Mouse (Mus musculus): Measurements from ENCODE around the gene Olfr639. TPM values are rescaled to one million over a fixed set of nuclear protein-coding genes. Genes with fewer than 3 reads are reported as not detected.

Gene Olfr639
- not detected in 2 replicates for polyA plus RNA-seq (2015; fragmentation: Nextera tagmentation; extraction: Ambion mirVana)

DNA sequence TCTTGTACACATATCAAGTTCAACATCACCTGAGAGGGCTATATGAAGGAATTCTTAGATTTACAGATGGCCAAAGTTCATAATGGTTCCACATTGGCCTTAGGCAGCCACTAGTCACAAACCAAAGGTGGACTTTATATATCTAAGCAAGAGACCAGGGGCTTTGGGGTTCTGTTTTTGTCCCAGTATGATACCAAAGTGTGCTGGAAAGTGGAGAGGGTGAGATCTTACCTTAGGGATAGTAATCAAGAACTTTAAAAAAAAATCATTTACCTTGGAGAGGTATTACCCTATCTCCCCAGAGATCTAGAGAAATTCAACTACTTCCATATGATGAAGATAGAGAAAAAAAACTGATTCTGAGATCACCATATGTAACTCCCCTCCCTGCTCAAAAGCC is at the start of gene Olfr639:
TSS of gene Olfr639 (minus strand) at position 101 of the 400 bp plus-strand sequence.
- Histone ChIP-seq H3K4me1 (replicated peaks) (no peaks in the 10 kb centered on the region), H3K36me3 (no peaks in the 10 kb centered on the region), H3K9me3 (replicated peaks) (no peaks in the 10 kb centered on the region), H3K4me3 (replicated peaks) (no peak within 1 kb of the TSS), H3K27me3 (no peaks in the 10 kb centered on the region), H3K4me2 (no peak within 1 kb of the TSS), H3K27ac (no peak within 1 kb of the TSS), H3K9ac (no peak within 1 kb of the TSS)
- DNase-seq (no peak), ATAC-seq (ENCODE audit: low read depth) (no peak)

DNA sequence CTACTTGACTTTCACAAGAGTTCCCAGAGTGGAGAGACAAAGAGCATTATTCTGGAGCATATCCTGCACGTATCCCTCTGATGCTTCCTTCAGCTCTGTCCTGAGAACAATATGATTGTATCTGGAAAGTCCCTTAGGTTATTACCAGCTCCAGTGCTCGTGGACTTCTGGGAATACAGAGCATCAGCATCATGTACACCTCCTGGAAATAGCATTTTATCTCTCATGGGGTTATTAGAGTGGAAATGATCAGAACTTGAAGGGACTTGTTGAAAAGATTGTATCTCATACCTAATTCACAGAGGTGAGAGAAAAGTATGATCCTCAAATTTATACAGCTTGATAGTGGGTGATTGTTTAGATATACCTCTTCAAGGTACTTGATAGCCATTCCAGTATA is 44.2 kb upstream of the Olfr639 start, which contains the start of gene 4930516K23Rik:
TSS of gene 4930516K23Rik (minus strand) at position 101 of the 400 bp plus-strand sequence.
- Histone ChIP-seq H3K4me3 (replicated peaks) (no peak within 1 kb of the TSS), H3K9me3 (replicated peaks) (no peaks in the 10 kb centered on the region), H3K27me3 (no peaks in the 10 kb centered on the region), H3K4me2 (no peak within 1 kb of the TSS), H3K36me3 (no peaks in the 10 kb centered on the region), H3K27ac (no peak within 1 kb of the TSS), H3K4me1 (replicated peaks) (no peaks in the 10 kb centered on the region), H3K9ac (no peak within 1 kb of the TSS)
- ATAC-seq (ENCODE audit: low read depth) (no peak), DNase-seq (no peak)
- WGBS (ENCODE audit: insufficient replicate concordance) = 36% methylated on average over 2 of the region's 2 CpGs

DNA sequence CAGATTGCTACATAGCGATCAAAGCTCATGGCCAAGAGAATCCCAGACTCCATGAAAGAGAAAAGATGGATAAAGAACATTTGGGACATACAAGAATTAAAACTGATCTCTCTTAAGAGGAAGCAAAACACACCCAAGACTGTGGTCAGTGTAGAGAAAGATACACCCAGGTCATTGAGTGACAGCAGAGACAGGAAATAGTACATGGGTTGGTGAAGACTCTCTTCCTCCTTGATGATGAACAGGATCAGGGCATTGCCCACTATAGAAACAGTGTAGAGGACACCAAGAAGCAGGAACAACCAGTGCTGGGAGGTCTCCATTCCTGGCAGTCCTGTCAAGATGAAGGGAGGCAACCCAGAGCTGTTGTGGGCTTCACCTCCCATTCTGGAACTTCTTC is 42.1 kb upstream of the Olfr639 start:
- 62% methylated on average over 1 of the region's 1 CpGs for WGBS (ENCODE audit: insufficient replicate concordance)

DNA sequence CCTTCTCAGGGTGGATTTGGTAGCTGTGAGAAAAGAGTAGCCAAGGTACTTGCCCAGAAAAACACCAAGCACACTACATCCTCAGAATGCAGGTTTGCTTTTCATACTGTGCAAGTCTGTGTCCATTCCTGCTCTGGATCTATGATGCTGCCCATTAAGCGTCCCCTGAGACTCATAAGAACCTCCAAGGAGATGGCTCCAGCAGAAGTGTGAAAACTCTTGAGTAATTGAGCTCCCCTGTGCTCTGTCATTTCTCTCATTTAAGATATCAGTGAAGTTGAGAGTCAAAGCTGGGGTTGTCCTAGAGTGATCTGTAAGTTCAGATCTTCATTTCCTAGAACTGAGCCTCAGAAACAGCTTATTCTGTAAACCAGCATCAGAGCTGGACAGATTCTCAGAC is 35.5 kb upstream of the Olfr639 start, which contains the start of gene Olfr642:
TSS of gene Olfr642 (minus strand) at position 101 of the 400 bp plus-strand sequence.
- Histone ChIP-seq H3K4me1 (replicated peaks) (no peaks in the 10 kb centered on the region), H3K27me3 (no peaks in the 10 kb centered on the region), H3K9ac (no peak within 1 kb of the TSS), H3K27ac (no peak within 1 kb of the TSS), H3K4me3 (replicated peaks) (no peak within 1 kb of the TSS), H3K9me3 (replicated peaks) (no peaks in the 10 kb centered on the region), H3K4me2 (no peak within 1 kb of the TSS), H3K36me3 (no peaks in the 10 kb centered on the region)
- no peak for ATAC-seq (ENCODE audit: low read depth)
- DNase-seq = no peak
- WGBS (ENCODE audit: insufficient replicate concordance) = 39% methylated on average over 1 of the region's 1 CpGs

More for the DNA sequence above, 42.1 kb upstream of the Olfr639 start:
- Histone ChIP-seq H3K9ac (no peak overlapping the region), H3K27me3 (no peaks in the 10 kb centered on the region), H3K9me3 (replicated peaks) (no peaks in the 10 kb centered on the region), H3K4me2 (no peak overlapping the region), H3K27ac (no peak overlapping the region), H3K4me3 (replicated peaks) (no peak overlapping the region), H3K4me1 (replicated peaks) (no peaks in the 10 kb centered on the region), H3K36me3 (no peaks in the 10 kb centered on the region)
- DNase-seq = no peak
- no peak for ATAC-seq (ENCODE audit: low read depth)

DNA sequence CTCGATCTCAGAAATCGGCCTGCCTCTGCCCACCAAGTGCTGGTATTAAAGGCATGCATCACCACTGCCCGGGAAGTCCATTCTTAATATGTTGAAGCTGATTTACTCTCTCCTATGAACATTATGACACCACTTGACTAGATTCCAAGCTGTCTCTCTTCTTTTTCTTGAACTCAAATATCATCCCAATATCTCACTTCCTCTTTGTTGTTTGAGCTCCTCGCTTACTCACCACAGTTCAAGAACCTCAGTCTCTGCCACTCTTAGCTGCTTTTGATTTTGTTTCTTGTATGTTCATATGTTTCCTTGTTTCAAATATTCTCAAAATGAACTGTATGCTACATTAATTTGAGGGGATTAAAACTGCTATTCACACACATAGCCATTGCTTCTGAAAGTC is 33.6 kb upstream of the Olfr639 start:
- Histone ChIP-seq H3K9me3 (replicated peaks) (no peaks in the 10 kb centered on the region), H3K27me3 (no peaks in the 10 kb centered on the region), H3K4me2 (no peak overlapping the region), H3K9ac (no peak overlapping the region), H3K36me3 (no peaks in the 10 kb centered on the region), H3K4me1 (replicated peaks) (no peaks in the 10 kb centered on the region), H3K4me3 (replicated peaks) (no peak overlapping the region), H3K27ac (no peak overlapping the region)
- 57% methylated on average over 4 of the region's 4 CpGs for WGBS (ENCODE audit: insufficient replicate concordance)
- ATAC-seq (ENCODE audit: low read depth) = no peak
- no peak for DNase-seq

DNA sequence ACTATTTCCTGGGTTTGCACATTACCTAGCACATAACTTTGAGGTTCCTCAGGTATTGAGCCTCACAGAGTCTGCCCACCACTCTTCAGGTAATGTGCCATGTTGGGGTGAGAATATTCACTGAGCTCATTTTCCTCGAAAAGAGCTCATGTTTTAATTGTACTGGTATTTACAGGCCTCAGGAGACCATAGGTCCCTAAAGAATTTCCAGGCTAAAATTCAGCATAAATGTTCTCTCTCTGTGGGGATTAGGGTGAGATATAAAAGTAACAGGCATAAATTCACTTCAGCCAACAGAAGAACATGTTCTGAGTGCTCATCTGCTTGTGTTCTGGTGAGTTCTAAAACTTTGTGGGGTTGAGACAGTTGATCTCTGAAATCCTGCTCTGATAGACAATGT is 18.0 kb upstream of the Olfr639 start, which contains the start of gene Olfr641:
TSS of gene Olfr641 (plus strand) at position 301 of the 400 bp plus-strand sequence.
- no peak for DNase-seq
- no peaks in the 10 kb centered on the region for H3K4me1 ChIP-seq (replicated peaks)
- H3K27me3 ChIP-seq = no peaks in the 10 kb centered on the region
- H3K4me3 ChIP-seq (replicated peaks) = no peak within 1 kb of the TSS
- H3K9ac ChIP-seq = no peak within 1 kb of the TSS
- 36% methylated on average over 1 of the region's 1 CpGs for WGBS (ENCODE audit: insufficient replicate concordance)
- H3K27ac ChIP-seq = no peak within 1 kb of the TSS
- no peak within 1 kb of the TSS for H3K4me2 ChIP-seq
- no peaks in the 10 kb centered on the region for H3K9me3 ChIP-seq (replicated peaks)
- H3K36me3 ChIP-seq = no peaks in the 10 kb centered on the region
- no peak for ATAC-seq (ENCODE audit: low read depth)

DNA sequence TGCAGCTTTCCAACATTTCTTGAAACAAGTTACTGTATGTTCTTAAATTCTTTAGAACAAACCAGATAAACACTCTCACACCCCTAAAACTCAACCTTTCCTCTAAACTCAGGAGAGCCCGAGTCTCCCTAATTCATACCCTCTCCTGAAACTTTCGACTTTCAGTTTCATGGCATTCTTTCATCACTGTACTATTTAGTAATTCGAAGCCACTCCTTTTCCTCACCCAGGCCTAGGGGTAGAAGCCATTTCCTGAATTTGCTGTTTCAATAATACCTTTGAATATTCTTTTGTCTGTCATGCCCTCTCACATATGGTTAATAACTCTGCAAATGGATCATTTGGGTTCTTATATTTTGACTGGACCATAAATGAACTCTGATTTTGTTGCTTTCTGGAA is 9.9 kb upstream of the Olfr639 start:
- ATAC-seq (ENCODE audit: low read depth) = no peak
- no peaks in the 10 kb centered on the region for H3K4me1 ChIP-seq (replicated peaks)
- 59% methylated on average over 3 of the region's 3 CpGs for WGBS (ENCODE audit: insufficient replicate concordance)
- no peak overlapping the region for H3K4me2 ChIP-seq
- H3K27me3 ChIP-seq = no peaks in the 10 kb centered on the region
- no peaks in the 10 kb centered on the region for H3K36me3 ChIP-seq
- H3K27ac ChIP-seq = no peak overlapping the region
- no peak for DNase-seq
- no peak overlapping the region for H3K4me3 ChIP-seq (replicated peaks)
- no peak overlapping the region for H3K9ac ChIP-seq
- H3K9me3 ChIP-seq (replicated peaks) = no peaks in the 10 kb centered on the region

DNA sequence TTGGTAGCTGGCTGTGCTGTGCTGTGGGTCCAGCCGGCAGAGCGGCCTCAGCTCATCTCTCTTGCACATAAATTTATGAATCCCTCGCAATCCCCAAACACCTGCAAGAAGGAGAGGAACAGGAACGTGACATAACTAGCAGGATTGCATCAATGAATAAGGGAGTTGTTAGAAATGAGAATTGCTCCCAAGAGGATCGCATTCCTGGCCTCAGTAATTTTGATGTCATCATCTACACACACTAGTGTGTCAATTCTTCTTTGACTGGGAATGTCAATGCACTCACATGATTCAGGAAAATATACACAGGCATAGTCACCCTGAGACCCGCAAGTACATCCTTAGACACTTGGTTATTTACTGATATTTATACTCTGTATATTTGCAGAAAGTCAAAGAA is 8.4 kb upstream of the Olfr639 start, which contains the start of gene Olfr640:
TSS of gene Olfr640 (minus strand) at position 101 of the 400 bp plus-strand sequence.
- Histone ChIP-seq H3K9ac (no peak within 1 kb of the TSS), H3K27me3 (no peaks in the 10 kb centered on the region), H3K9me3 (replicated peaks) (no peaks in the 10 kb centered on the region), H3K4me1 (replicated peaks) (no peaks in the 10 kb centered on the region), H3K4me3 (replicated peaks) (no peak within 1 kb of the TSS), H3K36me3 (no peaks in the 10 kb centered on the region), H3K27ac (no peak within 1 kb of the TSS), H3K4me2 (no peak within 1 kb of the TSS)
- WGBS (ENCODE audit: insufficient replicate concordance) = 60% methylated on average over 6 of the region's 6 CpGs
- DNase-seq (no peak), ATAC-seq (ENCODE audit: low read depth) (no peak)

DNA sequence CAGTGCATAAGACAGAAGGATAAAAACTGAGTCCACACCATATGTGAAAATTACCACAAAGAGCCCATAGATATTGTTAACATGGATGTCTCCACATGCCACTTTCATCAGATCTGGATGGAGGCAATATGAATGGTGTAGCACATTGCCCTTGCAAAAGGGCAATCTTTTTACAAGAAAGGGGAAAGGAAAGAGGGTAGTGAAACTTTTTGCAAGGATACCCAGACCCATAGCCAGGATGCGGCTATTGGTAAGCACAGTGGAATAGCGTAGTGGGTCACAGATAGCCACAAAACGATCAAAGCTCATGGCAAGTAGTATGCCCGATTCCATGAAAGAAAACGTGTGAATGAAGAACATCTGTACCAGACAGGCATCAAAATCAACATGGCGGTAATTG is 4.5 kb upstream of the Olfr639 start:
- Histone ChIP-seq H3K4me2 (no peak overlapping the region), H3K4me1 (replicated peaks) (no peaks in the 10 kb centered on the region), H3K27me3 (no peaks in the 10 kb centered on the region), H3K27ac (no peak overlapping the region), H3K9me3 (replicated peaks) (no peaks in the 10 kb centered on the region), H3K9ac (no peak overlapping the region), H3K36me3 (no peaks in the 10 kb centered on the region), H3K4me3 (replicated peaks) (no peak overlapping the region)
- ATAC-seq (ENCODE audit: low read depth) (no peak), DNase-seq (no peak)
- 74% methylated on average over 6 of the region's 6 CpGs for WGBS (ENCODE audit: insufficient replicate concordance)

DNA sequence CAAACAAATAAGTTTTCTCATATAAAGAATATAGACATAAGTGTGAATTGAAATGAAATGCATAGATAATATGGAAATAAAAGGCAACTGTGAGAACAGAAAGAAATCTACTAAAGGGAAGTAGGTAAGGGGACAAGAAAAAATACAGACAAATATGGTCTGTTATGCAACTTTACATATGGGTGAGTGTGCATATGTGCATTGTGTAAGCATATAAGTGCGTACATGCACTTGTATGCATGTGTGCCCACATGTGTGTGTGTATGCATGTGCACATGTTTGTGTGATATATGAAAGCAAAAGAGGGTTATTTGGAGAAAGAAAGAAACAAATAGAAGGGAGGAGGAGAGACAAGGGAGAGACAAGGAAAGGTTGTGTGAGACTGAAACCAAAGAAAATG is 1.9 kb upstream of the Olfr639 start:
- no peaks in the 10 kb centered on the region for H3K9me3 ChIP-seq (replicated peaks)
- 55% methylated on average over 1 of the region's 1 CpGs for WGBS (ENCODE audit: insufficient replicate concordance)
- H3K27me3 ChIP-seq = no peaks in the 10 kb centered on the region
- H3K4me1 ChIP-seq (replicated peaks) = no peaks in the 10 kb centered on the region
- DNase-seq (no peak), ATAC-seq (ENCODE audit: low read depth) (no peak)
- no peaks in the 10 kb centered on the region for H3K36me3 ChIP-seq
- no peak overlapping the region for H3K27ac ChIP-seq
- H3K9ac ChIP-seq = no peak overlapping the region
- H3K4me2 ChIP-seq = no peak overlapping the region
- no peak overlapping the region for H3K4me3 ChIP-seq (replicated peaks)

DNA sequence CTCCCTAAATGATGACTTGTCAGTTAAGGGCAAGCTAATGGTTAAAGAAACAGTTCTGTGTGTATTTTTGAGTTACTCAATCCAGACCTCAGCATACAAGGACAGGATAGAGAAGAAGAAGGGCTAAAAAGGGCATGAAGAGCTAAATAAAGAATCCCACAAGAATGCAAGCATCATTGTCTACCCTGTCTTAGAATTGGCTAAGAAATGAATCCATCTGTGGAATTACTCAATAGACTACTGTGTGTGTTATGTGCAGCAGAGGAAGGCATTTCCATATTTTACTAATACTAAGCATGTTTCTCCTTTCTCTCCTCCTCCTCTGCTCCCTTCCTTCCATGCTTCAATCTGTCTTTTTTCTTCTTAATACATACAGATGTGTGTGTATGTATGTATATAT is 18.0 kb downstream of the Olfr639 start:
- no peaks in the 10 kb centered on the region for H3K9me3 ChIP-seq (replicated peaks)
- ATAC-seq (ENCODE audit: low read depth) (no peak), DNase-seq (no peak)
- no peak overlapping the region for H3K4me3 ChIP-seq (replicated peaks)
- H3K4me1 ChIP-seq (replicated peaks) = no peaks in the 10 kb centered on the region
- H3K27ac ChIP-seq = no peak overlapping the region
- no peak overlapping the region for H3K4me2 ChIP-seq
- H3K27me3 ChIP-seq = no peaks in the 10 kb centered on the region
- no peaks in the 10 kb centered on the region for H3K36me3 ChIP-seq
- H3K9ac ChIP-seq = no peak overlapping the region

DNA sequence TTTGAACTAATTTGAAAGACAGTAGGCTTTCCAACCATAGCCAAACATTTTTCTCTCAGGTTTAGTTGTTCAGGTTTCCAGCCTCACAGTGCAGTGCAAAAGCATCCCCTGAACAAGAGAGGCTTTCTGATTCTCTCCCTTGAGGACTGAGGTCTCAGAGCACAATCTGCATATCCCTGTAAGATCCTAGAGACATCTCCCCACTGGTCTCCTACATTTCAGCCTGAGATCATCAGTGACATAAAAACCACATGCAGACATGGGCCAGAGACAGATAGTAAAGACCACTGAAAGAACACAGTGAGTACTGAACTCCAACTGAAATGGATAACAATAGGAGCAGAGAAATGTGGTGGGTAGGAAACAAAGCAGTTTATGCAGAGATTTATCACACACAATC is 18.7 kb downstream of the Olfr639 start, which contains the start of gene Olfr638:
TSS of gene Olfr638 (plus strand) at position 301 of the 400 bp plus-strand sequence.
- H3K4me2 ChIP-seq = no peak within 1 kb of the TSS
- no peaks in the 10 kb centered on the region for H3K36me3 ChIP-seq
- DNase-seq (no peak), ATAC-seq (ENCODE audit: low read depth) (no peak)
- H3K9me3 ChIP-seq (replicated peaks) = no peaks in the 10 kb centered on the region
- H3K27me3 ChIP-seq = no peaks in the 10 kb centered on the region
- H3K4me3 ChIP-seq (replicated peaks) = no peak within 1 kb of the TSS
- H3K4me1 ChIP-seq (replicated peaks) = no peaks in the 10 kb centered on the region
- H3K9ac ChIP-seq = no peak within 1 kb of the TSS
- no peak within 1 kb of the TSS for H3K27ac ChIP-seq

All from liver, embryonic 13.5 days (tissue).